ENCODE assay signal across 8 mouse cellular contexts in the genomic region with DNA sequence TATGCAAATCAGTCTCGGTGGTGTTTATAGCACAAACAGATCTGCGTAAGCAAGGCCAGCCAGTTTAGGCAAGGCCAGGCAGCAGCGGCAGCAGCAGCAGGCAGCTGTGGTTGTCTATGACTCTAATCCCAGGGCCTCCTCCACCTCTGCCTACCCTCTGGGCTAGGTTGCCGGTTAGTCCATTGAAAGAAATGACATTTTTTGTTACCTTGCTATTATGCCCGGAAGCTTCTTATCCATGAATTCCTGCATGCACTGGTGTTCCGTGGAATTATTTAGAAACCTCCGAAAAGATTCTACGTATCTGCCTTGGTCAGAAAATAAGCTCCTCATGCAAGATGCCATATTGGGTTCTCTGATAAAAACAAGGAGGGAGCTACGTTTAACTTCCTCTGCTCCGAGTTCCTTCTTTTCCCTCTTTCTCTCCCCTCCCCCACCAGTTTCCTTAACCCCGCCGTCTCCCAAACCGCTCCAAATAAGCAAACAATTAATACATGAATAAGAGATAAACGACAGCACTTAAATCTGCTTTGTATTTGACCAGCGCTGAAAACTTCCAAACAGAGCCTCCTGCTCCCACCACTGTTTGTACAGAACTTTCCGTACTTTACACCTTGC. TPM values are rescaled to one million over a fixed set of nuclear protein-coding genes. Genes with fewer than 3 reads are reported as not detected.
DNase-seq lines count a peak whose midpoint lies in the region; ATAC-seq lines count a peak whose summit lies in the region.

No protein-coding gene starts in this region.

- H3K27ac ChIP-seq in embryonic facial prominence, embryonic 10.5 days (replicated peaks), result peak overlapping the region; percentile 66

- peak; percentile 92 for ATAC-seq in megakaryocyte-erythroid progenitor cell, adult 5-6 weeks (replicated peaks; ENCODE audit: low FRiP score, low TSS enrichment, poor library complexity, severe bottlenecking)

- peak; percentile 79 for DNase-seq in adrenal gland, postnatal 14 days
- DNase-seq in embryonic facial prominence, embryonic 10.5 days (ENCODE audit: low spot score), result peak; percentile 32
- peak; percentile 73 to 74 for DNase-seq in heart, adult 18-20 months
- peak; percentile 80 for DNase-seq in kidney, adult 18-20 months
- DNase-seq in left cerebral cortex, postnatal 25 days (ENCODE audit: low spot score in 2 of 2), result peak; percentile 65 to 71
- peak; percentile 44 for DNase-seq in right cerebral cortex, postnatal 4 days
- no peak for DNase-seq in B cell, adult 2 months

- 11% methylated on average over 16 of the region's 16 CpGs for WGBS in embryonic facial prominence, embryonic 10.5 days

- H3K4me1 ChIP-seq in embryonic facial prominence, embryonic 10.5 days, result peaks cover 12% of the 10 kb centered on the region

- H3K9me3 ChIP-seq in embryonic facial prominence, embryonic 10.5 days, result no peaks in the 10 kb centered on the region

- peak overlapping the region; percentile 50 for H3K4me3 ChIP-seq in embryonic facial prominence, embryonic 10.5 days

- H3K36me3 ChIP-seq in embryonic facial prominence, embryonic 10.5 days (replicated peaks), result no peaks in the 10 kb centered on the region

- intact Hi-C loops in left cerebral cortex, postnatal 25 days (cut with DNase I), result no loop called here

- H3K27me3 ChIP-seq in embryonic facial prominence, embryonic 10.5 days (replicated peaks; ENCODE audit: low read depth, poor library complexity, severe bottlenecking), result no peaks in the 10 kb centered on the region

RNA-seq across cellular contexts. Expression of a gene that starts 0.6 kb away (rescaled TPM):
- total RNA-seq in adrenal gland, postnatal 14 days (2021), result 13.7 and 14.6 TPM in 2 replicates
- 1.2 TPM in 2 replicates for polyA plus RNA-seq in embryonic facial prominence, embryonic 10.5 days (2016; fragmentation: Nextera tagmentation; extraction: Ambion mirVana)
- total RNA-seq in heart, adult 18-20 months (2021), result 10 to 100 TPM; 16.3 to 22.0 TPM
- 10 to 100 TPM; 21.3 to 23.5 TPM for total RNA-seq in left cerebral cortex, postnatal 25 days (2021)
- total RNA-seq in megakaryocyte-erythroid progenitor cell, adult 5-6 weeks (2014; fragmentation: Nextera tagmentation), result 0.89 and 1.8 TPM in 2 replicates
- 5.3 and 17.0 TPM in 2 replicates for total RNA-seq in megakaryocyte-erythroid progenitor cell, adult 5-6 weeks (2017)

RNA-seq across cellular contexts. Expression of a gene that starts 47.8 kb away (rescaled TPM):
- not detected in 2 replicates for total RNA-seq in adrenal gland, postnatal 14 days (2021)
- polyA plus RNA-seq in embryonic facial prominence, embryonic 10.5 days (2016; fragmentation: Nextera tagmentation; extraction: Ambion mirVana), result not detected in 2 replicates
- total RNA-seq in heart, adult 18-20 months (2021), result not detected
- not detected for total RNA-seq in left cerebral cortex, postnatal 25 days (2021)
- not detected in 2 replicates for total RNA-seq in megakaryocyte-erythroid progenitor cell, adult 5-6 weeks (2014; fragmentation: Nextera tagmentation)
- not detected in 2 replicates for total RNA-seq in megakaryocyte-erythroid progenitor cell, adult 5-6 weeks (2017)

Comparison
In these comparisons a context has a peak if more than half of its experiments do, and no peak if none do; other contexts are left out.
1. DNase-seq: peak in adrenal gland, postnatal 14 days (single experiment), embryonic facial prominence, embryonic 10.5 days (single experiment), heart, adult 18-20 months (2 of 2), kidney, adult 18-20 months (single experiment), left cerebral cortex, postnatal 25 days (2 of 2) and right cerebral cortex, postnatal 4 days (single experiment); none in B cell, adult 2 months (0 of 2).